Mouse (Mus musculus): ENCODE measurements around the gene Zfp799.

- TF ChIP-seq CTCF (IDR thresholded peaks at IDR 0.05; ENCODE audit: low read depth, low read length): no peak
- TF ChIP-seq POLR2AphosphoS5 (IDR thresholded peaks at IDR 0.05; ENCODE audit: insufficient replicate concordance, low read depth, low read length): no peak
These were observed 40.8 kb downstream of the Zfp799 start for GRCm38 (mm10) chr17:32789244-32789643.

Measured in G1E (cell line).